Mouse (Mus musculus): ENCODE measurements around the gene Gstm1. TPM values are rescaled to one million over a fixed set of nuclear protein-coding genes. Genes with fewer than 3 reads are reported as not detected.
"Not testable (repeated sequence)": the region's sequence is repeated elsewhere in the genome, so short reads cannot be mapped to it uniquely, and the experiment has no call there.

Gstm1 gene
- 9,762 and 10,289 TPM in 2 replicates for polyA plus RNA-seq (2012; rRNA removed)

- peak; percentile 85 for DNase-seq (ENCODE audit: low spot score)
These were observed at the start of gene Gstm1 for GRCm38 (mm10) chr3:108017473-108018189. Gene Gstm1 (minus strand): TSS chr3:108017973.

GRCm38 (mm10) chr3:108067370-108067934 is 49.7 kb upstream of the Gstm1 start:
- no peak for DNase-seq (ENCODE audit: low spot score)

- no peak for DNase-seq (ENCODE audit: low spot score)
These were observed 47.8 kb upstream of the Gstm1 start for GRCm38 (mm10) chr3:108065551-108065950.

GRCm38 (mm10) chr3:108064672-108065071 is 46.9 kb upstream of the Gstm1 start:
- no peak for DNase-seq (ENCODE audit: low spot score)

GRCm38 (mm10) chr3:108062648-108063047 is 44.9 kb upstream of the Gstm1 start:
- no peak for DNase-seq (ENCODE audit: low spot score)

GRCm38 (mm10) chr3:108061420-108061819 is 43.6 kb upstream of the Gstm1 start:
- no peak for DNase-seq (ENCODE audit: low spot score)

GRCm38 (mm10) chr3:108050493-108050892 is 32.7 kb upstream of the Gstm1 start:
- no peak for DNase-seq (ENCODE audit: low spot score)

- no peak for DNase-seq (ENCODE audit: low spot score)
These were observed 30.5 kb upstream of the Gstm1 start for GRCm38 (mm10) chr3:108048306-108048705.

GRCm38 (mm10) chr3:108046944-108047655 is 29.3 kb upstream of the Gstm1 start:
- no peak for DNase-seq (ENCODE audit: low spot score)

GRCm38 (mm10) chr3:108044394-108045140 is 26.8 kb upstream of the Gstm1 start, which contains the start of gene Gstm4:
Gene Gstm4 (minus strand): TSS chr3:108044894.
- peak; percentile 78 for DNase-seq (ENCODE audit: low spot score)

GRCm38 (mm10) chr3:108033156-108033555 is 15.4 kb upstream of the Gstm1 start:
- no peak for DNase-seq (ENCODE audit: low spot score)

GRCm38 (mm10) chr3:108032113-108032512 is 14.3 kb upstream of the Gstm1 start:
- no peak for DNase-seq (ENCODE audit: low spot score)

GRCm38 (mm10) chr3:108028641-108029365 is 11.0 kb upstream of the Gstm1 start:
- DNase-seq (ENCODE audit: low spot score), result peak; percentile 11

GRCm38 (mm10) chr3:108026597-108026996 is 8.8 kb upstream of the Gstm1 start:
- peak; percentile 12 for DNase-seq (ENCODE audit: low spot score)

- peak; percentile 17 for DNase-seq (ENCODE audit: low spot score)
These were observed 8.3 kb upstream of the Gstm1 start for GRCm38 (mm10) chr3:108026049-108026448.

- DNase-seq (ENCODE audit: low spot score), result peak; percentile 26
These were observed 7.5 kb upstream of the Gstm1 start for GRCm38 (mm10) chr3:108025318-108025717.

GRCm38 (mm10) chr3:108022650-108023049 is 4.9 kb upstream of the Gstm1 start:
- DNase-seq (ENCODE audit: low spot score), result no peak

GRCm38 (mm10) chr3:108020351-108021022 is 2.7 kb upstream of the Gstm1 start:
- DNase-seq (ENCODE audit: low spot score), result peak; percentile 19

- not testable (repeated sequence) for DNase-seq (ENCODE audit: low spot score)
These were observed 1.5 kb upstream of the Gstm1 start for GRCm38 (mm10) chr3:108019226-108019625.

GRCm38 (mm10) chr3:108018190-108018820 is 532 bp upstream of the Gstm1 start:
- peak; percentile 20 for DNase-seq (ENCODE audit: low spot score)
